Mouse (Mus musculus) liver, embryonic 14.5 days (tissue): ENCODE results near the gene Rpl18. TPM values are rescaled to one million over a fixed set of nuclear protein-coding genes. Genes with fewer than 3 reads are reported as not detected.

Experiments used
- ATAC-seq: fragments of 200-750 bp; cut with Nextera tagmentation; 2 replicates; pipeline ENCODE4 v1.8.0; 2017; ENCODE audit warnings: moderate number of reproducible peaks, mild to moderate bottlenecking, moderate library complexity; ENCODE audit not compliant: insufficient read depth
- DNase-seq, 3 experiments: peaks; one replicate each; pipeline ENCODE4 v3.0.0-alpha.2; 2012 to 2013; ENCODE audit warnings: low read depth in 3 of 3, low spot score in 3 of 3
- H3K27ac ChIP-seq: fragments of 300-500 bp; sonication (generic); 2 replicates; pipeline ENCODE4 v1.5.1; 2014; ENCODE audit warnings: moderate library complexity, mild to moderate bottlenecking, control low read depth, inconsistent platforms
- H3K27me3 ChIP-seq: fragments of 300-500 bp; sonication (generic); 2 replicates; pipeline ENCODE4 v1.6.1; 2014; ENCODE audit warnings: mild to moderate bottlenecking, low read length, moderate library complexity; ENCODE audit not compliant: control insufficient read depth, insufficient read depth
- H3K36me3 ChIP-seq: fragments of 300-500 bp; sonication (generic); replicated peaks from 2 replicates; pipeline ENCODE4 v1.6.1; 2014; ENCODE audit warnings: low read depth; ENCODE audit not compliant: control insufficient read depth, insufficient read depth
- H3K4me1 ChIP-seq, 2 experiments: fragments of 200-500 bp in 1 of 2; fragments of 300-500 bp in 1 of 2; sonication (generic) in 1 of 2; replicated peaks; 2 replicates each; pipeline ENCODE4 v1.6.1; 2012 to 2014; ENCODE audit warnings: antibody characterized with exemption in 1 of 2, inconsistent platforms in 1 of 2, low read length in 1 of 2; ENCODE audit not compliant: control insufficient read depth in 2 of 2, insufficient read depth in 2 of 2
- H3K4me2 ChIP-seq: fragments of 300-500 bp; sonication (generic); 2 replicates; pipeline ENCODE4 v1.6.1; 2014; ENCODE audit warnings: low read depth, mild to moderate bottlenecking, control low read depth, moderate library complexity
- H3K4me3 ChIP-seq, 2 experiments: fragments of 200-500 bp in 1 of 2; fragments of 300-500 bp in 1 of 2; sonication (generic) in 1 of 2; 2 replicates each; pipeline ENCODE4 v1.5.1; 2012 to 2014; ENCODE audit warnings: low read depth in 2 of 2, low read length in 2 of 2, mild to moderate bottlenecking in 2 of 2, control low read depth in 1 of 2, inconsistent platforms in 1 of 2, moderate library complexity in 1 of 2; ENCODE audit not compliant: insufficient read depth in 1 of 2
- H3K9ac ChIP-seq: fragments of 300-500 bp; sonication (generic); replicated peaks from 2 replicates; pipeline ENCODE4 v1.6.1; 2014; ENCODE audit warnings: mild to moderate bottlenecking, control low read depth, moderate library complexity
- H3K9me3 ChIP-seq: fragments of 300-500 bp; sonication (generic); 2 replicates; pipeline ENCODE4 v1.6.1; 2016; ENCODE audit warnings: low read length, mixed read lengths; ENCODE audit not compliant: control insufficient read depth
- CTCF ChIP-seq: IDR thresholded peaks from 2 replicates; pipeline ENCODE4 v1.5.1; 2016; ENCODE audit warnings: antibody characterized with exemption, low read depth, control low read depth
- EP300 ChIP-seq: IDR thresholded peaks from 2 replicates; pipeline ENCODE4 v1.6.1; 2016; ENCODE audit warnings: antibody characterized with exemption, low read depth
- WGBS: fragments of 180-500 bp; shearing (Covaris S2); extraction: QIAGEN DNeasy Blood & Tissue Kit; methylation state at CpG from one replicate; pipeline ENCODE4 v1.1.7; 2014; ENCODE audit not compliant: insufficient replicate concordance; 5-methylcytosine and 5-hydroxymethylcytosine counted together
- polyA plus RNA-seq, 2 experiments: library from polyadenylated mRNA; depleted of rRNA in 1 of 2; stranded (reverse) in 1 of 2; unstranded in 1 of 2; fragments of >200 nt; fragmentation: Nextera tagmentation in 1 of 2; extraction: Ambion mirVana in 1 of 2; gene quantifications; 2 replicates each; pipeline versions ENCODE4 v1.2.1 to v1.2.3; 2012 to 2014

The Rpl18 gene
- polyA plus RNA-seq, 2 experiments, result 499 to 846 TPM

- no peak overlapping the region for H3K9ac ChIP-seq
- no peaks in the 10 kb centered on the region for H3K4me1 ChIP-seq
- no peak for ATAC-seq
- no peaks in the 10 kb centered on the region for H3K27me3 ChIP-seq
- H3K27ac ChIP-seq, result no peak overlapping the region
- peaks cover 17% of the 10 kb centered on the region for H3K36me3 ChIP-seq
- no peak for DNase-seq
- WGBS, result 86% methylated on average over 10 of the region's 10 CpGs
- H3K9me3 ChIP-seq, result no peaks in the 10 kb centered on the region
- no peak for TF ChIP-seq CTCF
- TF ChIP-seq EP300, result no peak
- H3K4me2 ChIP-seq, result no peak overlapping the region
- no peak overlapping the region for H3K4me3 ChIP-seq
These were observed 11.2 kb downstream of the Rpl18 start for GRCm38 (mm10) chr7:45726419-45726818.

- H3K4me1 ChIP-seq, result no peaks in the 10 kb centered on the region
- ATAC-seq (no peak), DNase-seq (no peak)
- H3K4me3 ChIP-seq, result no peak overlapping the region
- no peak overlapping the region for H3K9ac ChIP-seq
- peaks cover 12% of the 10 kb centered on the region for H3K36me3 ChIP-seq
- 66% methylated on average over 3 of the region's 3 CpGs for WGBS
- H3K27ac ChIP-seq, result no peak overlapping the region
- H3K27me3 ChIP-seq, result no peaks in the 10 kb centered on the region
- H3K4me2 ChIP-seq, result no peak overlapping the region
- no peaks in the 10 kb centered on the region for H3K9me3 ChIP-seq
- TF ChIP-seq CTCF (no peak), EP300 (no peak)
These were observed 12.4 kb downstream of the Rpl18 start for GRCm38 (mm10) chr7:45727625-45728024.

GRCm38 (mm10) chr7:45730727-45731431, 15.6 kb downstream of the Rpl18 start:
- peak; percentile 87 for TF ChIP-seq CTCF
- TF ChIP-seq EP300, result no peak
- 24% methylated on average over 16 of the region's 16 CpGs for WGBS
- no peaks in the 10 kb centered on the region for H3K9me3 ChIP-seq
- no peaks in the 10 kb centered on the region for H3K4me1 ChIP-seq
- ATAC-seq (peak; percentile 45; the same call in 1 of the 2 replicates), DNase-seq (no peak)
- no peak overlapping the region for H3K4me2 ChIP-seq
- no peak overlapping the region for H3K9ac ChIP-seq
- H3K36me3 ChIP-seq, result no peaks in the 10 kb centered on the region; the same call in 1 of the 2 replicates
- H3K27me3 ChIP-seq, result no peaks in the 10 kb centered on the region
- H3K4me3 ChIP-seq, result no peak overlapping the region
- H3K27ac ChIP-seq, result no peak overlapping the region

- no peaks in the 10 kb centered on the region for H3K36me3 ChIP-seq
- H3K9ac ChIP-seq, result no peak overlapping the region
- no peaks in the 10 kb centered on the region for H3K9me3 ChIP-seq
- H3K4me1 ChIP-seq, result no peaks in the 10 kb centered on the region
- TF ChIP-seq EP300 (no peak), CTCF (no peak)
- no peaks in the 10 kb centered on the region for H3K27me3 ChIP-seq
- no peak overlapping the region for H3K27ac ChIP-seq
- H3K4me2 ChIP-seq, result no peak overlapping the region
- H3K4me3 ChIP-seq, result no peak overlapping the region
- DNase-seq (no peak), ATAC-seq (no peak)
- WGBS, result 59% methylated on average over 5 of the region's 5 CpGs
These were observed 18.2 kb downstream of the Rpl18 start for GRCm38 (mm10) chr7:45733477-45733876.

- TF ChIP-seq CTCF, result peak; percentile 87
- TF ChIP-seq EP300, result no peak
- ATAC-seq (peak; percentile 58; the same call in 1 of the 2 replicates), DNase-seq (peak in 1 of 3 experiments; percentile 75)
- Histone ChIP-seq H3K4me2 (no peak overlapping the region), H3K4me1 (peaks cover 0 to 4% of the 10 kb centered on the region in 2 experiments; a peak in 2 of 4 replicates), H3K9me3 (no peaks in the 10 kb centered on the region), H3K4me3 (no peak overlapping the region), H3K27me3 (no peaks in the 10 kb centered on the region), H3K27ac (no peak overlapping the region), H3K9ac (no peak overlapping the region), H3K36me3 (no peaks in the 10 kb centered on the region)
- WGBS, result 6% methylated on average over 9 of the region's 9 CpGs
These were observed 24.0 kb downstream of the Rpl18 start for GRCm38 (mm10) chr7:45739162-45739763.
